Mouse (Mus musculus) hindbrain, postnatal 0 days (tissue): ENCODE measurements around the gene Neurl1a. TPM values are rescaled to one million over a fixed set of nuclear protein-coding genes. Genes with fewer than 3 reads are reported as not detected.

Experiments used
- ATAC-seq: fragments of 200-750 bp; cut with Nextera tagmentation; 2 replicates; pipeline ENCODE4 v1.8.0; 2017; ENCODE audit warnings: mild to moderate bottlenecking, moderate TSS enrichment, moderate library complexity
- DNase-seq: peaks from one replicate; pipeline ENCODE4 v3.0.0-alpha.2; 2015; ENCODE audit warnings: low spot score
- H3K27ac ChIP-seq: fragments of 300-500 bp; sonication (generic); 2 replicates; pipeline ENCODE4 v1.5.1; 2014; ENCODE audit warnings: mild to moderate bottlenecking
- H3K27me3 ChIP-seq: fragments of 300-500 bp; sonication (generic); 2 replicates; pipeline ENCODE4 v1.6.1; 2014; ENCODE audit warnings: low read length, mixed read lengths; ENCODE audit not compliant: insufficient read depth
- H3K36me3 ChIP-seq: fragments of 300-500 bp; sonication (generic); 2 replicates; pipeline ENCODE4 v1.6.1; 2014; ENCODE audit warnings: low read length, mixed read lengths; ENCODE audit not compliant: insufficient read depth
- H3K4me1 ChIP-seq: fragments of 300-500 bp; sonication (generic); 2 replicates; pipeline ENCODE4 v1.6.1; 2014; ENCODE audit warnings: antibody characterized with exemption, low read length, mixed read lengths; ENCODE audit not compliant: insufficient read depth
- H3K4me2 ChIP-seq: fragments of 300-500 bp; sonication (generic); 2 replicates; pipeline ENCODE4 v1.6.1; 2014; ENCODE audit warnings: low read depth, mild to moderate bottlenecking, low read length, moderate library complexity, mixed read lengths
- H3K4me3 ChIP-seq: fragments of 300-500 bp; sonication (generic); 2 replicates; pipeline ENCODE4 v1.5.1; 2014; ENCODE audit warnings: low read length
- H3K9ac ChIP-seq: fragments of 300-500 bp; sonication (generic); replicated peaks from 2 replicates; pipeline ENCODE4 v1.6.1; 2014; ENCODE audit warnings: mild to moderate bottlenecking, low read length, moderate library complexity, mixed read lengths
- H3K9me3 ChIP-seq: fragments of 300-500 bp; sonication (generic); 2 replicates; pipeline ENCODE4 v1.6.1; 2016; ENCODE audit warnings: low read length, mixed read lengths
- CTCF ChIP-seq: IDR thresholded peaks from 2 replicates; pipeline ENCODE4 v1.5.1; 2016; ENCODE audit warnings: antibody characterized with exemption, control low read depth, low read depth
- WGBS: fragments of 180-500 bp; shearing (Covaris S2); extraction: QIAGEN DNeasy Blood & Tissue Kit; methylation state at CpG from one replicate; pipeline ENCODE4 v1.1.7; 2014; 5-methylcytosine and 5-hydroxymethylcytosine counted together
- polyA plus RNA-seq: library from polyadenylated mRNA; unstranded; fragments of >200 nt; fragmentation: Nextera tagmentation; extraction: Ambion mirVana; gene quantifications from 2 replicates; pipeline ENCODE4 v1.2.1, GENCODE M21; 2015
- total RNA-seq: library from RNA; depleted of rRNA; stranded (reverse); fragments of >200 nt; gene quantifications from 2 replicates; pipeline ENCODE4 v1.2.3, GENCODE M21; 2014

Neurl1a gene
- total and polyA plus RNA-seq, 2 experiments from 2014 or later, result 16.2 to 114 TPM

DNA sequence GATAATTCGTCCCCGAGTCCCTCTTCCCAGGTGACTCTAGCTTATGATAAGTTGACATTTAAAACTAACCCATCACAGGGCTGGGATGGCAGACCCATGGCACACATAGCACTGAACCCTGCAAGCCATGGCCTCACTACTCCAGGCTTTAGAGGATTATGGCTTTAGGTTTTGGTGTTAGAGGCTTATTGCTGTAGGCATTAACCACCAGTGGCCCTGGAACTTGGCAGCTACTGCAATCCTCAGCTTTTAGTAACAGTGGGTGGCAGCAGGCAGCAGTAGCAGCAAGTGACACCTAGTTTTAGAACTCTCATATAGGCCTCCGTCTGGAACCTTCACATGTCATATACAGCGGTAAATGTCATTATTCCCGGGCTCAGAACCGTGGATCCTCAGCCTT is 26.0 kb downstream of the Neurl1a start:
- DNase-seq (no peak), ATAC-seq (no peak)
- H3K27ac ChIP-seq, result no peak overlapping the region
- H3K27me3 ChIP-seq, result no peaks in the 10 kb centered on the region
- H3K4me2 ChIP-seq, result no peak overlapping the region
- H3K4me3 ChIP-seq, result no peak overlapping the region
- 84% methylated on average over 6 of the region's 6 CpGs for WGBS
- no peaks in the 10 kb centered on the region for H3K36me3 ChIP-seq
- TF ChIP-seq CTCF, result no peak
- H3K4me1 ChIP-seq, result no peaks in the 10 kb centered on the region
- H3K9me3 ChIP-seq, result no peaks in the 10 kb centered on the region
- no peak overlapping the region for H3K9ac ChIP-seq

DNA sequence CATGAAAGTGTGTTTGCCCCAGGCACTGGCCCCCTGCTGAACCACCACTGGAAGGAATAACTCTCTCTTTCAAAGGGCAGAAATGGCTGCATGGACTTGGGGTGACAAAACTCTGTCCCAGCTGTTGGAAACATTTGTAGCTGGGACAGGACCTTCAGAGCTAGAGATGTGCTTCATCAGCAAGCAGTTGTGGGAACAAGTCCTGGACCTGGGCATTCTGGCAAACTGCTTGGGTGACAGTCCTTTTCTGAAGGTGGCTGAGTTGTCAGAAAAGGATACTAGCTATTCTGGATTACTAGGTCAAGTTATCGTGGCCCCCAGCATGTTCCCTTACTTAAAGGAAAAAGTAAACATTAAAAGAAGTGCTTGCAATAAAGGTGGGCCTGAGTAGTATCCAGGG is 27.5 kb downstream of the Neurl1a start:
- Histone ChIP-seq H3K4me2 (no peak overlapping the region), H3K4me1 (no peaks in the 10 kb centered on the region), H3K4me3 (no peak overlapping the region), H3K36me3 (no peaks in the 10 kb centered on the region), H3K9me3 (no peaks in the 10 kb centered on the region), H3K27ac (no peak overlapping the region), H3K27me3 (no peaks in the 10 kb centered on the region), H3K9ac (no peak overlapping the region)
- ATAC-seq (no peak), DNase-seq (no peak)
- TF ChIP-seq CTCF, result no peak
- WGBS, result 87% methylated on average over 1 of the region's 1 CpGs

DNA sequence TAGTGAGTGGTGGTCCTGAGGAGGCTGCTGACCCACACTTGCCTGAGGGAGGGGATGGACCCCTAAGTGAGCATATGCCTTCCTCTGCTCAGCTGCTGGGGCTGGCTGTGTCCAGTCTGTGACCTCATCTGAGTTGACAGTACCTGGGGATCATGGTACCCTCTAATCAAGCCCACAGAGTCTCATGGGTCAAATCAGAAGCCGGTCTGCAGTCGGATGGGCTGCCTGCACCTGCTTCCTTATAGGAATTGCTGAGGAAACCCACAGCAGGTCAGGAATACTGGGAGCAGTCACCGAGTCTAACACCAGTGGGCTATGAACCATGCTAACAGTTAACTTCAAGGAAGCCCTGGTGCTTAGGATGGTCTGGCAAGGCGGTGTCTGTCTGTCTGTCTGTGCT is 31.8 kb downstream of the Neurl1a start:
- Histone ChIP-seq H3K9me3 (no peaks in the 10 kb centered on the region), H3K4me1 (0 out of 2 replicates have a peak, but pooled peaks cover 8% of the 10 kb centered on the region), H3K27me3 (no peaks in the 10 kb centered on the region), H3K4me2 (no peak overlapping the region), H3K36me3 (no peaks in the 10 kb centered on the region), H3K9ac (no peak overlapping the region), H3K27ac (no peak overlapping the region), H3K4me3 (no peak overlapping the region)
- no peak for ATAC-seq
- no peak for DNase-seq
- 85% methylated on average over 4 of the region's 4 CpGs for WGBS
- no peak for TF ChIP-seq CTCF

DNA sequence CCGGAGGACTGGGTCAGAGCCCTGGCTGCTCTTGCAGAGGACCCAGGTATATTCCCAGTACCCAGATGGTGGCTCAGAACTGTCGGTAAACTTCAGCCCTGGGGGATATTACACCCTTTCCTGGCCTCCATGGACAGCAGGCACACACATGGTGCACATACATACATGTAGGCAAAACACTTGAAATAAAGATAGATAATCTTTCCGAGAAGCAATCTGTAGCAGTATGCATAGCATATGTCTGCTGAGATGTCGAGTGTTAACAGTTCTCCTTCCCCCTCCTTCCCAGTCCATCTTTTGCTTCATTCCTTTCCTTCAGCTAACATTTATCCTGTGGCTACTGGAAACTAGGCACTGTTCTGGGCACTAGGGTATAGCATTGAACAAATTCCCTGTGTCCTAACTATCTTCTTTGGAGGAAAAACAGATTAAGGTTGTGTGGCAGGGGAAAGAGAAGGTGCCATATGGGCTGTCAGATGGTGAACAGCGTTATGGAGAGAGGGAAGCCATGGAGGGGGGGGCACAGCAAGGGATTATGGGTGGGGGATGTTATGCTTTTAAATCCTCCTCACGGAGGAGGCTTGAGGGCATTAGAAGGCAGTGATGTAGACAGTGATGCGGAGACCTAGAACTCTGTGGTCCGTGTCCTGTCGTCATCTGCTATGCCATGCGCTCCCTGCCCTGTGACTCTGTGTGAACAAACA is 33.1 kb downstream of the Neurl1a start:
- Histone ChIP-seq H3K36me3 (no peaks in the 10 kb centered on the region), H3K27me3 (no peaks in the 10 kb centered on the region), H3K9ac (no peak overlapping the region), H3K4me3 (no peak overlapping the region), H3K4me1 (0 out of 2 replicates have a peak, but pooled peaks cover 8% of the 10 kb centered on the region), H3K27ac (peak overlapping the region; percentile 70), H3K4me2 (no peak overlapping the region), H3K9me3 (no peaks in the 10 kb centered on the region)
- peak; percentile 68 for DNase-seq
- TF ChIP-seq CTCF, result no peak
- ATAC-seq, result peak; percentile 90
- 54% methylated on average over 10 of the region's 10 CpGs for WGBS

DNA sequence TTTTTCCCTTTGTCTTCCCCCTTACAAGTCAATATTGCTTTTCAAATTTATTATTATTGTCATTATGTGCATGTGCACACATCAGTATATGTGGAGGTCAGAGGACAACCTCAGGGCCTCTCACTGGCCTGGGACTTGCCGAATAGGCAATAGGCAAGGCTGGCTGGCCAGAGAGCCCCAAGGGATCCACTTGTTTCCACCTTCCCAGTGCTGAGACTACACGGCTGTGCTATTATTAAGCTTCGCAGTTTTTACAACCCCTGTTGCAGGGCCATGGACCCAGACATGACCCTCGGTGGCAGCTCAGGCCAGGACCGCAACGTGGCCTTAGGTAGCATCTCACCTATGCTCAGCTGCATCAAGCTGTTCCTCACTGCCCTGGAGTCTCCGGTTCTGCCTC is 33.8 kb downstream of the Neurl1a start:
- peak; percentile 18; the same call in 1 of the 2 replicates for ATAC-seq

DNA sequence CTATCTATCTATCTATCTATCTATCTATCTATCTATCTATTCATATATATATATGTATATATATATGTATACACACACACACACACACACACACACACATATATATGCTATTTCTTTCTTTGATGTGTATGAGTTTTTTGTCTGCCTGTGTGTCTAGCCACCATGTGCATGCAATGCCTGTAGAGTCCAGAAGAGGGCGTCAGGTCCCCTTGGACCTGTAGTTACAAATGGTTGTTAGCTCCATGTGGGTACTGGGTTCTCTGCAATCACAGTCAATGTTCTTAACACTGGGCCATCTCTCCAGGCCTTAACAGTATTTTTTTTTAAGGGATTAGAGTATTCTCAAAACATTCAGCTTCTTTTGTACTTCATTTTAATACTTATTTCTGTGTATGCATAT is 34.9 kb downstream of the Neurl1a start:
- TF ChIP-seq CTCF, result peak; percentile 38
- DNase-seq, result no peak
- no peak overlapping the region for H3K4me3 ChIP-seq
- no peak overlapping the region for H3K4me2 ChIP-seq
- no peaks in the 10 kb centered on the region for H3K9me3 ChIP-seq
- ATAC-seq, result no peak
- H3K4me1 ChIP-seq, result 0 out of 2 replicates have a peak, but pooled peaks cover 8% of the 10 kb centered on the region
- 46% methylated on average over 1 of the region's 1 CpGs for WGBS
- no peak overlapping the region for H3K9ac ChIP-seq
- H3K36me3 ChIP-seq, result no peaks in the 10 kb centered on the region
- no peak overlapping the region for H3K27ac ChIP-seq
- no peaks in the 10 kb centered on the region for H3K27me3 ChIP-seq

More for the DNA sequence above, 33.8 kb downstream of the Neurl1a start:
- Histone ChIP-seq H3K9me3 (no peaks in the 10 kb centered on the region), H3K27ac (peak overlapping the region; percentile 70), H3K4me3 (no peak overlapping the region), H3K4me1 (0 out of 2 replicates have a peak, but pooled peaks cover 8% of the 10 kb centered on the region), H3K36me3 (no peaks in the 10 kb centered on the region), H3K4me2 (no peak overlapping the region), H3K9ac (no peak overlapping the region), H3K27me3 (no peaks in the 10 kb centered on the region)
- DNase-seq, result peak; percentile 11
- WGBS, result 69% methylated on average over 7 of the region's 7 CpGs
- no peak for TF ChIP-seq CTCF

DNA sequence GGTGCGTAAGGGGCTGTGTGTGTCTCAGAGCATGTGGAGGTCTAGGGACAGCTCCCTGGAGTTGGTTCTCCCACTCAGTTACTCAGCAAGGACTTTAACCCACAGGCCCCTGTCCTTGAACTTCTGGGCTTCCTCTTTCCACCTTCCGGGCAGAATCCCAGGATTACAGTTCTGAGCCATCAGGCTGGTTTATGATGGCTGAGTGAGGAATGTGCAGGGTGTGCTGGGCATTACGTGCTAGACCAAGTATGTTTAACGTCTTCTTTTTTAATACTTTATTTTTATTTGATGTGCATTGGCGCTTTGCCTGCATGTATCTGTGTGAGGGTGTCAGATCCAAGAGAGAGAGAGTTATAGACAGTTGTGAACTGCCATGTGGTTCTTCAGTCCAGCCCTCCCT is 38.1 kb downstream of the Neurl1a start:
- no peak for TF ChIP-seq CTCF
- no peak for ATAC-seq
- WGBS, result 81% methylated on average over 5 of the region's 5 CpGs
- H3K9ac ChIP-seq, result no peak overlapping the region
- no peaks in the 10 kb centered on the region for H3K36me3 ChIP-seq
- 0 out of 2 replicates have a peak, but pooled peaks cover 9% of the 10 kb centered on the region for H3K4me1 ChIP-seq
- H3K27ac ChIP-seq, result no peak overlapping the region
- H3K27me3 ChIP-seq, result no peaks in the 10 kb centered on the region
- no peak overlapping the region for H3K4me2 ChIP-seq
- DNase-seq, result no peak
- H3K9me3 ChIP-seq, result no peaks in the 10 kb centered on the region
- H3K4me3 ChIP-seq, result no peak overlapping the region
